Mouse (Mus musculus): ENCODE results near the gene Inpp5b. TPM values are rescaled to one million over a fixed set of nuclear protein-coding genes. Genes with fewer than 3 reads are reported as not detected.
A peak's percentile ranks its signal among the peaks of the same experiment; 100 is the strongest.

Gene Inpp5b
- total and polyA plus RNA-seq, 2 experiments = 15.3 to 25.7 TPM

GRCm38 (mm10) chr4:124699791-124700190 is 41.9 kb upstream of the Inpp5b start:
- TF ChIP-seq POLR2A (IDR thresholded peaks at IDR 0.05; ENCODE audit: extremely low read depth, insufficient read depth, low read length) = no peak
- no peak for TF ChIP-seq CTCF (IDR thresholded peaks at IDR 0.05; ENCODE audit: low read depth, low read length)
- H3K36me3 ChIP-seq (ENCODE audit: control insufficient read depth, insufficient read depth, low read length) = no peaks in the 10 kb centered on the region
- WGBS = 78% methylated on average over 6 of the region's 6 CpGs

GRCm38 (mm10) chr4:124700248-124700971 is 41.2 kb upstream of the Inpp5b start, which contains the start of gene Fhl3:
Gene Fhl3 (plus strand): TSS chr4:124700701.
- peak; percentile 17 for DNase-seq (ENCODE audit: extremely low read depth, low read depth, low spot score)
- TF ChIP-seq POLR2A (IDR thresholded peaks at IDR 0.05; ENCODE audit: extremely low read depth, insufficient read depth, low read length) (no peak), CTCF (IDR thresholded peaks at IDR 0.05; ENCODE audit: low read depth, low read length) (no peak)
- Histone ChIP-seq H3K27me3 (ENCODE audit: control insufficient read depth, insufficient read depth, low read length) (peaks cover 3% of the 10 kb centered on the region; the same call in 1 of the 2 replicates), H3K79me2 (ENCODE audit: control insufficient read depth, insufficient read depth, low read length) (no peaks in the 10 kb centered on the region), H3K36me3 (ENCODE audit: control insufficient read depth, insufficient read depth, low read length) (no peaks in the 10 kb centered on the region), H3K9ac (ENCODE audit: low read depth, low read length) (peak within 1 kb of the TSS; percentile 84), H3K27ac (replicated peaks; ENCODE audit: insufficient read depth, low read depth, low read length) (no peak within 1 kb of the TSS), H3K4me3 (ENCODE audit: insufficient read depth, low read depth, low read length) (peak within 1 kb of the TSS; percentile 89), H3K4me1 (ENCODE audit: control insufficient read depth, insufficient read depth, low read length) (peaks cover 3% of the 10 kb centered on the region)
- WGBS = 2% methylated on average over 53 of the region's 59 CpGs

More at GRCm38 (mm10) chr4:124699791-124700190, 41.9 kb upstream of the Inpp5b start:
- Histone ChIP-seq H3K4me3 (ENCODE audit: insufficient read depth, low read depth, low read length) (no peak overlapping the region), H3K27me3 (ENCODE audit: control insufficient read depth, insufficient read depth, low read length) (peaks cover 3% of the 10 kb centered on the region; the same call in 1 of the 2 replicates), H3K4me1 (ENCODE audit: control insufficient read depth, insufficient read depth, low read length) (peaks cover 3% of the 10 kb centered on the region), H3K9ac (ENCODE audit: low read depth, low read length) (no peak overlapping the region), H3K27ac (replicated peaks; ENCODE audit: insufficient read depth, low read depth, low read length) (no peak overlapping the region), H3K79me2 (ENCODE audit: control insufficient read depth, insufficient read depth, low read length) (no peaks in the 10 kb centered on the region)
- no peak for DNase-seq (ENCODE audit: extremely low read depth, low read depth, low spot score)

GRCm38 (mm10) chr4:124701052-124701845 is 40.4 kb upstream of the Inpp5b start:
- peaks cover 3% of the 10 kb centered on the region; the same call in 1 of the 2 replicates for H3K27me3 ChIP-seq (ENCODE audit: control insufficient read depth, insufficient read depth, low read length)
- H3K27ac ChIP-seq (replicated peaks; ENCODE audit: insufficient read depth, low read depth, low read length) = no peak overlapping the region
- no peak for TF ChIP-seq CTCF (IDR thresholded peaks at IDR 0.05; ENCODE audit: low read depth, low read length)
- H3K9ac ChIP-seq (ENCODE audit: low read depth, low read length) = peak overlapping the region; percentile 84
- H3K4me3 ChIP-seq (ENCODE audit: insufficient read depth, low read depth, low read length) = peak overlapping the region; percentile 89
- H3K79me2 ChIP-seq (ENCODE audit: control insufficient read depth, insufficient read depth, low read length) = no peaks in the 10 kb centered on the region
- WGBS = 30% methylated on average over 22 of the region's 22 CpGs
- peaks cover 5% of the 10 kb centered on the region for H3K4me1 ChIP-seq (ENCODE audit: control insufficient read depth, insufficient read depth, low read length)
- H3K36me3 ChIP-seq (ENCODE audit: control insufficient read depth, insufficient read depth, low read length) = no peaks in the 10 kb centered on the region
- DNase-seq (ENCODE audit: extremely low read depth, low read depth, low spot score) = no peak

GRCm38 (mm10) chr4:124701916-124702315 is 39.7 kb upstream of the Inpp5b start:
- H3K36me3 ChIP-seq (ENCODE audit: control insufficient read depth, insufficient read depth, low read length) = no peaks in the 10 kb centered on the region
- 80% methylated on average over 5 of the region's 5 CpGs for WGBS
- H3K4me3 ChIP-seq (ENCODE audit: insufficient read depth, low read depth, low read length) = no peak overlapping the region
- peaks cover 5% of the 10 kb centered on the region for H3K4me1 ChIP-seq (ENCODE audit: control insufficient read depth, insufficient read depth, low read length)
- no peak for DNase-seq (ENCODE audit: extremely low read depth, low read depth, low spot score)
- no peak overlapping the region for H3K9ac ChIP-seq (ENCODE audit: low read depth, low read length)
- peaks cover 3% of the 10 kb centered on the region; the same call in 1 of the 2 replicates for H3K27me3 ChIP-seq (ENCODE audit: control insufficient read depth, insufficient read depth, low read length)
- TF ChIP-seq POLR2A (IDR thresholded peaks at IDR 0.05; ENCODE audit: extremely low read depth, insufficient read depth, low read length) (no peak), CTCF (IDR thresholded peaks at IDR 0.05; ENCODE audit: low read depth, low read length) (no peak)
- H3K79me2 ChIP-seq (ENCODE audit: control insufficient read depth, insufficient read depth, low read length) = no peaks in the 10 kb centered on the region
- no peak overlapping the region for H3K27ac ChIP-seq (replicated peaks; ENCODE audit: insufficient read depth, low read depth, low read length)

DNA sequence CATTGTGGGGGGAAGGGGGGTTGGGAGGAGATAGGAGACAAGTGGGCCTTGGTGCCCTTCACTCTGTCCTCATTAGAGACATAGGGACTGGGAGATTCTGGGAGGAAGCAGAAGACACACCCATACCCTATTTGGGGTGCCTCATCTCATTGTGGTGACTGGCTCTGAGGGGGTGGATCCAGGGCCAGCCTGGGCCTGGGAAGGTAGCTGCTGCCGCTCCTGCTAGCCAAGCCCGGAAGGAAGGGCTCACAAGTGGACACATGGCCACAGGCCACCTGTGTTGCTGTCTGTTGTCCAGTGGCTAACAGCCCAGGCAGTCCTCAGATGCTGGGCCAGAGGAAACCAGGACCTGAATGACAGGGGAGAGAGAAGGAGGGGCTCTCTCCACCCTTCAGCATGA is 38.2 kb upstream of the Inpp5b start:
- TF ChIP-seq POLR2A (IDR thresholded peaks at IDR 0.05; ENCODE audit: extremely low read depth, insufficient read depth, low read length) = no peak
- TF ChIP-seq CTCF (IDR thresholded peaks at IDR 0.05; ENCODE audit: low read depth, low read length) = no peak
- H3K4me3 ChIP-seq (ENCODE audit: insufficient read depth, low read depth, low read length) = no peak overlapping the region
- H3K4me1 ChIP-seq (ENCODE audit: control insufficient read depth, insufficient read depth, low read length) = peaks cover 8% of the 10 kb centered on the region
- H3K27me3 ChIP-seq (ENCODE audit: control insufficient read depth, insufficient read depth, low read length) = peaks cover 3% of the 10 kb centered on the region; the same call in 1 of the 2 replicates
- no peaks in the 10 kb centered on the region for H3K36me3 ChIP-seq (ENCODE audit: control insufficient read depth, insufficient read depth, low read length)
- WGBS = 72% methylated on average over 2 of the region's 2 CpGs
- no peak for DNase-seq (ENCODE audit: extremely low read depth, low read depth, low spot score)
- no peak overlapping the region for H3K27ac ChIP-seq (replicated peaks; ENCODE audit: insufficient read depth, low read depth, low read length)
- H3K79me2 ChIP-seq (ENCODE audit: control insufficient read depth, insufficient read depth, low read length) = no peaks in the 10 kb centered on the region
- no peak overlapping the region for H3K9ac ChIP-seq (ENCODE audit: low read depth, low read length)
